Mouse (Mus musculus): Measurements from ENCODE around the gene Ggta1. TPM values are rescaled to one million over a fixed set of nuclear protein-coding genes. Genes with fewer than 3 reads are reported as not detected.

The Ggta1 gene
- polyA plus RNA-seq, 1 experiment from 2014 or later: 16.2 TPM

GRCm38 (mm10) chr2:35477321-35477720 is 14.3 kb upstream of the Ggta1 start:
- no peak overlapping the region for H3K9ac ChIP-seq (ENCODE audit: low read depth, low read length)
- H3K9me3 ChIP-seq (replicated peaks; ENCODE audit: low read length): no peaks in the 10 kb centered on the region
- DNase-seq (ENCODE audit: low spot score) (no peak), ATAC-seq (replicated peaks; ENCODE audit: low FRiP score, low read depth) (no peak)
- WGBS: 90% methylated on average over 6 of the region's 6 CpGs
- no peak overlapping the region for H3K4me3 ChIP-seq (replicated peaks; ENCODE audit: low read depth, low read length)
- TF ChIP-seq CTCF (IDR thresholded peaks at IDR 0.05; ENCODE audit: low read depth): no peak
- H3K4me2 ChIP-seq (ENCODE audit: low read length): no peak overlapping the region
- no peaks in the 10 kb centered on the region for H3K36me3 ChIP-seq (ENCODE audit: insufficient read depth, low read length)
- no peak overlapping the region for H3K27ac ChIP-seq
- H3K27me3 ChIP-seq (ENCODE audit: insufficient read depth, low read length): no peaks in the 10 kb centered on the region
- H3K4me1 ChIP-seq (replicated peaks; ENCODE audit: insufficient read depth, low read length): no peaks in the 10 kb centered on the region

GRCm38 (mm10) chr2:35474916-35475315 is 11.9 kb upstream of the Ggta1 start:
- Histone ChIP-seq H3K9ac (ENCODE audit: low read depth, low read length) (no peak overlapping the region), H3K36me3 (ENCODE audit: insufficient read depth, low read length) (no peaks in the 10 kb centered on the region), H3K4me3 (replicated peaks; ENCODE audit: low read depth, low read length) (no peak overlapping the region), H3K4me2 (ENCODE audit: low read length) (no peak overlapping the region), H3K9me3 (replicated peaks; ENCODE audit: low read length) (no peaks in the 10 kb centered on the region), H3K27me3 (ENCODE audit: insufficient read depth, low read length) (no peaks in the 10 kb centered on the region), H3K27ac (no peak overlapping the region), H3K4me1 (replicated peaks; ENCODE audit: insufficient read depth, low read length) (no peaks in the 10 kb centered on the region)
- 89% methylated on average over 1 of the region's 1 CpGs for WGBS
- no peak for ATAC-seq (replicated peaks; ENCODE audit: low FRiP score, low read depth)
- DNase-seq (ENCODE audit: low spot score): no peak
- no peak for TF ChIP-seq CTCF (IDR thresholded peaks at IDR 0.05; ENCODE audit: low read depth)

GRCm38 (mm10) chr2:35469266-35469665 is 6.2 kb upstream of the Ggta1 start:
- WGBS: 74% methylated on average over 3 of the region's 3 CpGs
- no peaks in the 10 kb centered on the region for H3K4me1 ChIP-seq (replicated peaks; ENCODE audit: insufficient read depth, low read length)
- ATAC-seq (replicated peaks; ENCODE audit: low FRiP score, low read depth): no peak
- DNase-seq (ENCODE audit: low spot score): no peak
- no peak overlapping the region for H3K27ac ChIP-seq
- no peak overlapping the region for H3K9ac ChIP-seq (ENCODE audit: low read depth, low read length)
- TF ChIP-seq CTCF (IDR thresholded peaks at IDR 0.05; ENCODE audit: low read depth): no peak
- no peaks in the 10 kb centered on the region for H3K9me3 ChIP-seq (replicated peaks; ENCODE audit: low read length)
- H3K27me3 ChIP-seq (ENCODE audit: insufficient read depth, low read length): no peaks in the 10 kb centered on the region
- H3K4me2 ChIP-seq (ENCODE audit: low read length): no peak overlapping the region
- no peaks in the 10 kb centered on the region for H3K36me3 ChIP-seq (ENCODE audit: insufficient read depth, low read length)
- no peak overlapping the region for H3K4me3 ChIP-seq (replicated peaks; ENCODE audit: low read depth, low read length)

- Histone ChIP-seq H3K4me2 (ENCODE audit: low read length) (no peak overlapping the region), H3K4me3 (replicated peaks; ENCODE audit: low read depth, low read length) (no peak overlapping the region), H3K9me3 (replicated peaks; ENCODE audit: low read length) (no peaks in the 10 kb centered on the region), H3K36me3 (ENCODE audit: insufficient read depth, low read length) (no peaks in the 10 kb centered on the region), H3K4me1 (replicated peaks; ENCODE audit: insufficient read depth, low read length) (0 out of 2 replicates have a peak, but pooled peaks cover 4% of the 10 kb centered on the region), H3K27me3 (ENCODE audit: insufficient read depth, low read length) (no peaks in the 10 kb centered on the region), H3K9ac (ENCODE audit: low read depth, low read length) (no peak overlapping the region), H3K27ac (no peak overlapping the region)
- no peak for ATAC-seq (replicated peaks; ENCODE audit: low FRiP score, low read depth)
- 85% methylated on average over 2 of the region's 2 CpGs for WGBS
- DNase-seq (ENCODE audit: low spot score): no peak
- no peak for TF ChIP-seq CTCF (IDR thresholded peaks at IDR 0.05; ENCODE audit: low read depth)
Measured at GRCm38 (mm10) chr2:35468276-35468675, 5.2 kb upstream of the Ggta1 start.

GRCm38 (mm10) chr2:35467855-35468254 is 4.8 kb upstream of the Ggta1 start:
- H3K27ac ChIP-seq: no peak overlapping the region
- no peak overlapping the region for H3K4me2 ChIP-seq (ENCODE audit: low read length)
- no peak for TF ChIP-seq CTCF (IDR thresholded peaks at IDR 0.05; ENCODE audit: low read depth)
- no peak overlapping the region for H3K4me3 ChIP-seq (replicated peaks; ENCODE audit: low read depth, low read length)
- no peak for ATAC-seq (replicated peaks; ENCODE audit: low FRiP score, low read depth)
- no peaks in the 10 kb centered on the region for H3K36me3 ChIP-seq (ENCODE audit: insufficient read depth, low read length)
- peaks cover 6% of the 10 kb centered on the region; the same call in 1 of the 2 replicates for H3K4me1 ChIP-seq (replicated peaks; ENCODE audit: insufficient read depth, low read length)
- no peak for DNase-seq (ENCODE audit: low spot score)
- no peaks in the 10 kb centered on the region for H3K27me3 ChIP-seq (ENCODE audit: insufficient read depth, low read length)
- H3K9ac ChIP-seq (ENCODE audit: low read depth, low read length): no peak overlapping the region
- H3K9me3 ChIP-seq (replicated peaks; ENCODE audit: low read length): no peaks in the 10 kb centered on the region
- WGBS: 70% methylated on average over 3 of the region's 3 CpGs

- no peak overlapping the region for H3K9ac ChIP-seq (ENCODE audit: low read depth, low read length)
- no peak for TF ChIP-seq CTCF (IDR thresholded peaks at IDR 0.05; ENCODE audit: low read depth)
- no peaks in the 10 kb centered on the region for H3K36me3 ChIP-seq (ENCODE audit: insufficient read depth, low read length)
- H3K27ac ChIP-seq: no peak overlapping the region
- ATAC-seq (replicated peaks; ENCODE audit: low FRiP score, low read depth): no peak
- H3K4me3 ChIP-seq (replicated peaks; ENCODE audit: low read depth, low read length): no peak overlapping the region
- no peak overlapping the region for H3K4me2 ChIP-seq (ENCODE audit: low read length)
- peaks cover 7% of the 10 kb centered on the region for H3K4me1 ChIP-seq (replicated peaks; ENCODE audit: insufficient read depth, low read length)
- no peak for DNase-seq (ENCODE audit: low spot score)
- no peaks in the 10 kb centered on the region for H3K9me3 ChIP-seq (replicated peaks; ENCODE audit: low read length)
- H3K27me3 ChIP-seq (ENCODE audit: insufficient read depth, low read length): no peaks in the 10 kb centered on the region
Measured at GRCm38 (mm10) chr2:35465677-35466076, 2.6 kb upstream of the Ggta1 start.

DNA sequence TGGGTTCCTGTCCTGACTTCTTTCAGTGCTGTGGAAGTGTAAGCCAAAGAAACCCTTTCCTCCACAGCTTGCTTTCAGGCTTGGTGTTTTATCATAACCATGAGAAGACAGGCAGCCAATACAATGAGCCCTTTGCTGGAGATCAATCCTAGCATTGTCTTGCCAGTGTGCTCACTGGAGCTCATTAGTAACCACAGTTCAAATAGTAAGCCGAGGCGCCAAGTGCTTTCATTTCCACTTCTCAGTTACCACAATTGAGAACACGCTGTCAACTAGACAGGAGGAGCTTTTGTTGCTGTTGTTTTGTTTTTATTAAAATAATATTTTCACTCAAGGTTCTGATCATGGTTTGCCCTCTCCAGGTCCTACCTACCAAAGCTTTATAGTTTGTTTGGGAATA is 1.5 kb upstream of the Ggta1 start:
- no peak overlapping the region for H3K9ac ChIP-seq (ENCODE audit: low read depth, low read length)
- no peak overlapping the region for H3K27ac ChIP-seq
- no peak for DNase-seq (ENCODE audit: low spot score)
- peaks cover 7% of the 10 kb centered on the region for H3K4me1 ChIP-seq (replicated peaks; ENCODE audit: insufficient read depth, low read length)
- H3K36me3 ChIP-seq (ENCODE audit: insufficient read depth, low read length): no peaks in the 10 kb centered on the region
- TF ChIP-seq CTCF (IDR thresholded peaks at IDR 0.05; ENCODE audit: low read depth): no peak
- ATAC-seq (replicated peaks; ENCODE audit: low FRiP score, low read depth): no peak
- no peaks in the 10 kb centered on the region for H3K27me3 ChIP-seq (ENCODE audit: insufficient read depth, low read length)
- 84% methylated on average over 3 of the region's 3 CpGs for WGBS
- no peak overlapping the region for H3K4me2 ChIP-seq (ENCODE audit: low read length)
- no peak overlapping the region for H3K4me3 ChIP-seq (replicated peaks; ENCODE audit: low read depth, low read length)
- H3K9me3 ChIP-seq (replicated peaks; ENCODE audit: low read length): no peaks in the 10 kb centered on the region
